Mouse (Mus musculus): ENCODE results near the gene Plekhg5. TPM values are rescaled to one million over a fixed set of nuclear protein-coding genes. Genes with fewer than 3 reads are reported as not detected.
A peak's percentile ranks its signal among the peaks of the same experiment; 100 is the strongest.

Gene Plekhg5
- polyA plus RNA-seq, 1 experiment from 2014 or later, result 9.0 TPM

DNA sequence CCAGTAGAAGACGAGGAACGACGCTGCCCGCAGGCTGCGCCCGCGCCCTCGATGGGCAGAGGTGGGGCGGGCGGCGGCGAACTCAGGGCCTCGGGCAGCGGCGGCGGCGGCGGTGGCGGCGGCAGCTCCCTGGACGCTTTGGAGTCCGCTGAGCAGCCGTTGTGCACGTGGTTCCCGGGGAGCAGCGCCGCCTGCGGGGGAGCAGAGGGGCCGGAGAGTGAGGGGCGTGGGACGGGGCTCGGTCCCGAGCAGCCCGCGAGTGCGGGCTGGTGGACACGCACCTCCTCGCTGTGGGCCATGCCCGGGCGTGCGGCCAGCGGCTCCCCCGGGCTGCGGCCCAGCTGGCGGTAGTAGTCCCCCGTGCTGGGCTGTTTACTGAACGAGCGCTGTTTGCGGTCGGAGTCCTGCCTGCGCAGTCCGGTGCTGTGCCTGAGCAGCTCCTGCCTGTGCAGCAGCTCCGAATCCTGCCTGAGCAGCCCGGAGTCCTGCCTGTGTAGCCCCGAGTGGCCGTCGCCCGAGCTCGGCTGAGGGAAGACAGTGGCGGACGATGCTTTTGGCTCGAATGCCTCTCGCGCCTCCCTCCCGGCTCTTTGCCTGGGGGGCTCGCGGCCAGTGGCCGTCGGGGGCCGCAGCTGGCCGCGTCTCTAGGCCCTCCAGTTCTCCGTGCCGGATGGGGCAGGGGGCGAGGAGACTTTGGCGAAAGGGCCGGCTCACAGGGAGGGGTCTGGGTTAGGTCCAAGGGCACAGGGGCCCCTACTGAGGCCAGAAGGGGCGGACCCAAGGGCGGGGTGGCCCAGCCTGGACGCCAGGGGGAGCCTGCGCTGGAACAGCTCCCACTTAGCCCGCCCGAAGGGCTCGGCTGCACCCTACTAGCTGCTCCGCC is 58.7 kb downstream of the Plekhg5 start:
- H3K4me3 ChIP-seq (ENCODE audit: low read depth, low read length), result peak overlapping the region; percentile 31
- no peaks in the 10 kb centered on the region for H3K36me3 ChIP-seq (ENCODE audit: control insufficient read depth, insufficient read depth, low read length)
- H3K4me2 ChIP-seq (ENCODE audit: low read length), result peak overlapping the region; percentile 62
- peaks cover 11% of the 10 kb centered on the region for H3K4me1 ChIP-seq (replicated peaks; ENCODE audit: control insufficient read depth, insufficient read depth, low read length)
- peak overlapping the region; percentile 37 for H3K9ac ChIP-seq (ENCODE audit: low read length)
- H3K27ac ChIP-seq (ENCODE audit: low read depth), result no peak overlapping the region
- WGBS, result under 1% methylated on average over 69 of the region's 85 CpGs
- DNase-seq (ENCODE audit: low spot score) (peak; percentile 84), ATAC-seq (replicated peaks; ENCODE audit: low FRiP score, low TSS enrichment, low read depth) (peak; percentile 69)
- H3K27me3 ChIP-seq (replicated peaks; ENCODE audit: control insufficient read depth, insufficient read depth, low read length), result peaks cover 82% of the 10 kb centered on the region
- H3K9me3 ChIP-seq (ENCODE audit: control insufficient read depth, low read length), result no peaks in the 10 kb centered on the region

GRCm38 (mm10) chr4:152131809-152132771 is 59.8 kb downstream of the Plekhg5 start:
- Histone ChIP-seq H3K27ac (ENCODE audit: low read depth) (no peak overlapping the region), H3K4me1 (replicated peaks; ENCODE audit: control insufficient read depth, insufficient read depth, low read length) (peaks cover 9% of the 10 kb centered on the region), H3K9me3 (ENCODE audit: control insufficient read depth, low read length) (no peaks in the 10 kb centered on the region), H3K4me3 (ENCODE audit: low read depth, low read length) (peak overlapping the region; percentile 31; the same call in 1 of the 2 replicates), H3K27me3 (replicated peaks; ENCODE audit: control insufficient read depth, insufficient read depth, low read length) (peaks cover 72% of the 10 kb centered on the region), H3K4me2 (ENCODE audit: low read length) (peak overlapping the region; percentile 62), H3K36me3 (ENCODE audit: control insufficient read depth, insufficient read depth, low read length) (no peaks in the 10 kb centered on the region), H3K9ac (ENCODE audit: low read length) (no peak overlapping the region)
- WGBS, result 6% methylated on average over 46 of the region's 50 CpGs
- DNase-seq (ENCODE audit: low spot score) (peak; percentile 81), ATAC-seq (replicated peaks; ENCODE audit: low FRiP score, low TSS enrichment, low read depth) (peak; percentile 52)

- H3K27me3 ChIP-seq (replicated peaks; ENCODE audit: control insufficient read depth, insufficient read depth, low read length), result peaks cover 65% of the 10 kb centered on the region
- H3K4me3 ChIP-seq (ENCODE audit: low read depth, low read length), result no peak overlapping the region
- H3K4me1 ChIP-seq (replicated peaks; ENCODE audit: control insufficient read depth, insufficient read depth, low read length), result peaks cover 9% of the 10 kb centered on the region
- H3K36me3 ChIP-seq (ENCODE audit: control insufficient read depth, insufficient read depth, low read length), result no peaks in the 10 kb centered on the region
- DNase-seq (ENCODE audit: low spot score) (peak; percentile 56), ATAC-seq (replicated peaks; ENCODE audit: low FRiP score, low TSS enrichment, low read depth) (no peak)
- no peak overlapping the region for H3K4me2 ChIP-seq (ENCODE audit: low read length)
- 25% methylated on average over 10 of the region's 10 CpGs for WGBS
- H3K9ac ChIP-seq (ENCODE audit: low read length), result no peak overlapping the region
- no peak overlapping the region for H3K27ac ChIP-seq (ENCODE audit: low read depth)
- H3K9me3 ChIP-seq (ENCODE audit: control insufficient read depth, low read length), result no peaks in the 10 kb centered on the region
These were observed 60.5 kb downstream of the Plekhg5 start for GRCm38 (mm10) chr4:152132772-152133169.

DNA sequence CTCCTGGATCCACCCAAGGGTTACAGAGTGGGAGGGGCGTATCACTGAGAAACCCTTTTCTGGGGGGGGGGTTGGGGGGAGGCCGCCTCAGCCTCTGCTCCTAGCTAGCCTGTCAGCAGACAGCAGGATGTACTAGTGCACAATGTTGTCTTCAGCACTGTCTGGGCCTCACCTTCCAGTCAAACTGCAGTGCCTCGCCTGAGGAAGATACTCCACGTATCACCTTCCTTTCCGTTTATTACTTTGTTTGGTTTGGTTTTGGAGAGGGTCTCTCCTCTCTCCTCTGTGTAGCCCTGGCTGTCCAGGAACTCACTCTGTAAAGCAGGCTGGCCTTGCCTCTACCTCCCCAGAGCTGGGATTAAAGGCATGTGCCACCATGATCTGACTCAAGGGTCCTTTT is 60.9 kb downstream of the Plekhg5 start:
- H3K36me3 ChIP-seq (ENCODE audit: control insufficient read depth, insufficient read depth, low read length), result no peaks in the 10 kb centered on the region
- ATAC-seq (replicated peaks; ENCODE audit: low FRiP score, low TSS enrichment, low read depth) (no peak), DNase-seq (ENCODE audit: low spot score) (peak; percentile 53)
- no peak overlapping the region for H3K4me3 ChIP-seq (ENCODE audit: low read depth, low read length)
- H3K4me1 ChIP-seq (replicated peaks; ENCODE audit: control insufficient read depth, insufficient read depth, low read length), result peaks cover 9% of the 10 kb centered on the region
- no peaks in the 10 kb centered on the region for H3K9me3 ChIP-seq (ENCODE audit: control insufficient read depth, low read length)
- peaks cover 60% of the 10 kb centered on the region for H3K27me3 ChIP-seq (replicated peaks; ENCODE audit: control insufficient read depth, insufficient read depth, low read length)
- no peak overlapping the region for H3K9ac ChIP-seq (ENCODE audit: low read length)
- no peak overlapping the region for H3K4me2 ChIP-seq (ENCODE audit: low read length)
- 47% methylated on average over 5 of the region's 5 CpGs for WGBS
- H3K27ac ChIP-seq (ENCODE audit: low read depth), result no peak overlapping the region

DNA sequence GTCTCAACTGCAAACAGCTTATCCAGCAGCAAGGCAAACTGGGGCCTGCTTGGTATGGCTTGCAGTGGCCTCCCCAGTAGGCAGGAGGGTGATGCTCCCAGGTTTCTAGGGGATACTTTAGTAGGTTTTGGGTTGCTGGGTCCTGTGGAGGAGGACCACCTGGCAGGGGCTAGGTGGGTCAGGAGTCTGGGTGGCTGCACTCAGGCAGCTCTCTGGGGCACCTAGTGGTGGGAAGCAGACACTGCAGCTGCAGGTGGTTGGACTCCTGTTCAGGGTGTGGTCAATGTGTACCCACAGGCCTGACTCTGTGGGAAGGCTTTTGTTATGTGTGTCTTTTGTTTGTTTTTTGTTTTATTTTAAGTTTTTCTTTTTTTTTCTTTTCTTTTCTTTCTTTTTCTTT is 62.2 kb downstream of the Plekhg5 start:
- ATAC-seq (replicated peaks; ENCODE audit: low FRiP score, low TSS enrichment, low read depth) (no peak), DNase-seq (ENCODE audit: low spot score) (peak; percentile 76)
- H3K27me3 ChIP-seq (replicated peaks; ENCODE audit: control insufficient read depth, insufficient read depth, low read length), result peaks cover 50% of the 10 kb centered on the region

GRCm38 (mm10) chr4:152135363-152135762 is 63.1 kb downstream of the Plekhg5 start:
- Histone ChIP-seq H3K4me2 (ENCODE audit: low read length) (no peak overlapping the region), H3K36me3 (ENCODE audit: control insufficient read depth, insufficient read depth, low read length) (no peaks in the 10 kb centered on the region), H3K27me3 (replicated peaks; ENCODE audit: control insufficient read depth, insufficient read depth, low read length) (peaks cover 41% of the 10 kb centered on the region), H3K9ac (ENCODE audit: low read length) (no peak overlapping the region), H3K4me3 (ENCODE audit: low read depth, low read length) (no peak overlapping the region), H3K9me3 (ENCODE audit: control insufficient read depth, low read length) (no peaks in the 10 kb centered on the region), H3K27ac (ENCODE audit: low read depth) (no peak overlapping the region), H3K4me1 (replicated peaks; ENCODE audit: control insufficient read depth, insufficient read depth, low read length) (peaks cover 11% of the 10 kb centered on the region)
- no peak for DNase-seq (ENCODE audit: low spot score)
- ATAC-seq (replicated peaks; ENCODE audit: low FRiP score, low TSS enrichment, low read depth), result no peak
- WGBS, result 76% methylated on average over 12 of the region's 12 CpGs

More for the DNA sequence above, 62.2 kb downstream of the Plekhg5 start:
- H3K27ac ChIP-seq (ENCODE audit: low read depth), result no peak overlapping the region
- H3K4me1 ChIP-seq (replicated peaks; ENCODE audit: control insufficient read depth, insufficient read depth, low read length), result peaks cover 12% of the 10 kb centered on the region
- no peak overlapping the region for H3K4me2 ChIP-seq (ENCODE audit: low read length)
- no peak overlapping the region for H3K9ac ChIP-seq (ENCODE audit: low read length)
- H3K36me3 ChIP-seq (ENCODE audit: control insufficient read depth, insufficient read depth, low read length), result no peaks in the 10 kb centered on the region
- no peaks in the 10 kb centered on the region for H3K9me3 ChIP-seq (ENCODE audit: control insufficient read depth, low read length)
- no peak overlapping the region for H3K4me3 ChIP-seq (ENCODE audit: low read depth, low read length)

DNA sequence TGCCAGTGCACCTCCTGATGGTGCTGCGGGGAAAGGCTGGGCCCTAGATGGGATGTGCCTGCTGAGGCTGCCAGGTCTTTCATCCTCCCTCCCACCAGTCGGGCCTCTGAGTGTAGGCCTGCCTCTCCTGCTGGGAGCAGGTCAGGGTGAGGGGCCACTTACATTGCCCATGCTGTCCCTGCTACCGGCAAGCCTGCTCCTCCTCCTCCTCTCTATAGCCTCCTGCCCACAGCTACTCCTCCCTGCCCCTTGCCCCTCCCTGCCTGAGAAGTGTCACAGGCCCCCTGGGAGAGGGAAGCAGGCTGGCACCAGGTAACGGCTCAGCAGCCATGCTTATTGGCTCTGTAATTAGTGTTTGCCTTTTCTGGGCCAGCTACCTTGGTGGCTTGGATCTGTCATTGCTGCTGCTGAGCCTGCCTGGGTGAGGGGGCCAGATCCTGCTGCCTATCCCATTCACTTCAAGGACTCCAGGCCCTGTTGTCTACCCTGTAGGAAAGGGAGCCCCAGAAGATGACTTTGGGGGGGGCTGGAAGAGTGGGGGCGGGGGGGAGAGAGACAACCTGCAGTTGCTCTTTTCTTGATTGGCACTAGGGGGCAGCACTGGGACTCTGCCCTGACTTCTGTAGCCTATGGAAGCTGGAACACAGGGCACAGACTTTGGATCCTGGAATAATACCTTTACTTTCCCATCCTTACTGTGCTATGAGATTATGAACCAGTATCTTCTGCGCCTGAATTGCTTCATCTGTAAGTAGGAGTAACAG is 64.0 kb downstream of the Plekhg5 start:
- 32% methylated on average over 6 of the region's 6 CpGs for WGBS
- DNase-seq (ENCODE audit: low spot score) (no peak), ATAC-seq (replicated peaks; ENCODE audit: low FRiP score, low TSS enrichment, low read depth) (no peak)
- Histone ChIP-seq H3K9me3 (ENCODE audit: control insufficient read depth, low read length) (no peaks in the 10 kb centered on the region), H3K9ac (ENCODE audit: low read length) (no peak overlapping the region), H3K36me3 (ENCODE audit: control insufficient read depth, insufficient read depth, low read length) (no peaks in the 10 kb centered on the region), H3K27ac (ENCODE audit: low read depth) (no peak overlapping the region), H3K4me2 (ENCODE audit: low read length) (no peak overlapping the region), H3K27me3 (replicated peaks; ENCODE audit: control insufficient read depth, insufficient read depth, low read length) (peaks cover 39% of the 10 kb centered on the region), H3K4me1 (replicated peaks; ENCODE audit: control insufficient read depth, insufficient read depth, low read length) (peaks cover 6% of the 10 kb centered on the region; the same call in 1 of the 2 replicates), H3K4me3 (ENCODE audit: low read depth, low read length) (no peak overlapping the region)

DNA sequence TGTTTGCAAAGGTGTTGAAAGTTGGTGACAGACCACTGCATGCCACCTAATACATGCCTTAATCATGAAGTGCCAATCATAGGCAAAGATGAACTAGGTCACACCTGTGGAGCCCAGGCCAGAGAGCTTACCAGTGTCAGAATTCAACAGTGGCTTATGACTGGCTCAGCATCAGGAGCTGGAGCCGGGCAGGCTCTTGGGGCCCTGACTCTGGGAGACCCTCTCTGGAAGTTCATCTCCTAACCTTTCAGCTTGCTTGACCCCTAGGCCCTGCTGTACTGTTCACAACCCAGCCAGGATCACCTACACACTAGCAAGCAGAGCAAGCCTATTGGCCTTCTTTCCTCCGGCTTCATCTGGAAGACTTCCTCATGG is 64.6 kb downstream of the Plekhg5 start:
- H3K9ac ChIP-seq (ENCODE audit: low read length), result no peak overlapping the region
- no peak overlapping the region for H3K27ac ChIP-seq (ENCODE audit: low read depth)
- peaks cover 4% of the 10 kb centered on the region; the same call in 1 of the 2 replicates for H3K4me1 ChIP-seq (replicated peaks; ENCODE audit: control insufficient read depth, insufficient read depth, low read length)
- peaks cover 36% of the 10 kb centered on the region for H3K27me3 ChIP-seq (replicated peaks; ENCODE audit: control insufficient read depth, insufficient read depth, low read length)
- H3K9me3 ChIP-seq (ENCODE audit: control insufficient read depth, low read length), result no peaks in the 10 kb centered on the region
- H3K36me3 ChIP-seq (ENCODE audit: control insufficient read depth, insufficient read depth, low read length), result no peaks in the 10 kb centered on the region
- DNase-seq (ENCODE audit: low spot score) (no peak), ATAC-seq (replicated peaks; ENCODE audit: low FRiP score, low TSS enrichment, low read depth) (no peak)
- H3K4me3 ChIP-seq (ENCODE audit: low read depth, low read length), result no peak overlapping the region
- 95% methylated on average over 2 of the region's 2 CpGs for WGBS
- H3K4me2 ChIP-seq (ENCODE audit: low read length), result no peak overlapping the region
